Mouse (Mus musculus) midbrain, embryonic 15.5 days (tissue): ENCODE measurements around the gene Hoxd4. TPM values are rescaled to one million over a fixed set of nuclear protein-coding genes. Genes with fewer than 3 reads are reported as not detected.
A peak's percentile ranks its signal among the peaks of the same experiment; 100 is the strongest.

ENCODE experiments used
- ATAC-seq: fragments of 200-750 bp; cut with Nextera tagmentation; replicated peaks from 2 replicates; pipeline ENCODE4 v1.8.0; 2017; ENCODE audit warnings: moderate TSS enrichment
- H3K27ac ChIP-seq: fragments of 300-500 bp; sonication (generic); 2 replicates; pipeline ENCODE4 v1.5.1; 2015; ENCODE audit warnings: mild to moderate bottlenecking, inconsistent platforms
- H3K27me3 ChIP-seq: fragments of 300-500 bp; sonication (generic); replicated peaks from 2 replicates; pipeline ENCODE4 v1.6.1; 2015; ENCODE audit warnings: inconsistent platforms
- H3K36me3 ChIP-seq: fragments of 300-500 bp; sonication (generic); replicated peaks from 2 replicates; pipeline ENCODE4 v1.6.1; 2015; ENCODE audit warnings: inconsistent platforms
- H3K4me1 ChIP-seq: fragments of 300-500 bp; sonication (generic); 2 replicates; pipeline ENCODE4 v1.6.1; 2015; ENCODE audit warnings: inconsistent platforms
- H3K4me2 ChIP-seq: fragments of 300-500 bp; sonication (generic); 2 replicates; pipeline ENCODE4 v1.6.1; 2015; ENCODE audit warnings: inconsistent platforms, mild to moderate bottlenecking, moderate library complexity
- H3K4me3 ChIP-seq: fragments of 300-500 bp; sonication (generic); 2 replicates; pipeline ENCODE4 v1.5.1; 2015; ENCODE audit warnings: mild to moderate bottlenecking, inconsistent platforms
- H3K9ac ChIP-seq: fragments of 300-500 bp; sonication (generic); 2 replicates; pipeline ENCODE4 v1.6.1; 2015; ENCODE audit warnings: mild to moderate bottlenecking, inconsistent platforms
- H3K9me3 ChIP-seq: fragments of 300-500 bp; sonication (generic); 2 replicates; pipeline ENCODE4 v1.6.1; 2016; ENCODE audit warnings: inconsistent platforms
- WGBS: fragments of 180-500 bp; shearing (Covaris S2); methylation state at CpG from one replicate; pipeline ENCODE4 v1.1.7; 2015; ENCODE audit warnings: mixed read lengths; 5-methylcytosine and 5-hydroxymethylcytosine counted together
- polyA plus RNA-seq: library from polyadenylated mRNA; unstranded; fragments of >200 nt; fragmentation: Nextera tagmentation; extraction: Ambion mirVana; gene quantifications from 2 replicates; pipeline ENCODE4 v1.2.1, GENCODE M21; 2015

Gene Hoxd4
- polyA plus RNA-seq, 1 experiment from 2014 or later = not detected

- WGBS = 2% methylated on average over 9 of the region's 9 CpGs
- Histone ChIP-seq H3K4me2 (no peak overlapping the region), H3K9ac (no peak overlapping the region), H3K4me1 (peaks cover 5% of the 10 kb centered on the region), H3K27ac (no peak overlapping the region), H3K4me3 (no peak overlapping the region), H3K36me3 (no peaks in the 10 kb centered on the region), H3K27me3 (peaks cover 93% of the 10 kb centered on the region), H3K9me3 (no peaks in the 10 kb centered on the region)
- ATAC-seq = no peak
Measured at GRCm38 (mm10) chr2:74731799-74732512, 20.2 kb downstream of the Hoxd4 start.

- Histone ChIP-seq H3K4me1 (peaks cover 5% of the 10 kb centered on the region), H3K9ac (no peak overlapping the region), H3K27ac (no peak overlapping the region), H3K4me3 (no peak overlapping the region), H3K27me3 (peaks cover 93% of the 10 kb centered on the region), H3K4me2 (no peak overlapping the region), H3K36me3 (no peaks in the 10 kb centered on the region), H3K9me3 (no peaks in the 10 kb centered on the region)
- WGBS = under 1% methylated on average over 52 of the region's 52 CpGs
- no peak for ATAC-seq
Measured at GRCm38 (mm10) chr2:74732513-74733316, 21.0 kb downstream of the Hoxd4 start.

- Histone ChIP-seq H3K4me2 (no peak overlapping the region), H3K27ac (no peak overlapping the region), H3K9me3 (no peaks in the 10 kb centered on the region), H3K4me3 (no peak overlapping the region), H3K36me3 (no peaks in the 10 kb centered on the region), H3K9ac (no peak overlapping the region), H3K27me3 (peaks cover 94% of the 10 kb centered on the region), H3K4me1 (peaks cover 5% of the 10 kb centered on the region)
- under 1% methylated on average over 14 of the region's 16 CpGs for WGBS
- no peak for ATAC-seq
Measured at GRCm38 (mm10) chr2:74733317-74733661, 21.6 kb downstream of the Hoxd4 start.

- Histone ChIP-seq H3K9ac (no peak overlapping the region), H3K4me3 (no peak overlapping the region), H3K27me3 (peaks cover 94% of the 10 kb centered on the region), H3K9me3 (no peaks in the 10 kb centered on the region), H3K27ac (no peak overlapping the region), H3K4me1 (peaks cover 5% of the 10 kb centered on the region), H3K36me3 (no peaks in the 10 kb centered on the region), H3K4me2 (no peak overlapping the region)
- no peak for ATAC-seq
- WGBS = 0% methylated on average over 6 of the region's 6 CpGs
Measured at GRCm38 (mm10) chr2:74733765-74734164, 22.0 kb downstream of the Hoxd4 start.

GRCm38 (mm10) chr2:74734451-74734850 lies 22.7 kb downstream of the Hoxd4 start:
- Histone ChIP-seq H3K36me3 (no peaks in the 10 kb centered on the region), H3K4me1 (peaks cover 5% of the 10 kb centered on the region), H3K9me3 (no peaks in the 10 kb centered on the region), H3K4me2 (no peak overlapping the region), H3K27ac (no peak overlapping the region), H3K9ac (no peak overlapping the region), H3K27me3 (peaks cover 94% of the 10 kb centered on the region), H3K4me3 (no peak overlapping the region)
- ATAC-seq = no peak
- WGBS = under 1% methylated on average over 13 of the region's 13 CpGs

GRCm38 (mm10) chr2:74734996-74735811 lies 23.5 kb downstream of the Hoxd4 start:
- no peak overlapping the region for H3K27ac ChIP-seq
- H3K9ac ChIP-seq = no peak overlapping the region
- under 1% methylated on average over 27 of the region's 27 CpGs for WGBS
- H3K36me3 ChIP-seq = no peaks in the 10 kb centered on the region
- H3K4me3 ChIP-seq = no peak overlapping the region
- no peak for ATAC-seq
- no peaks in the 10 kb centered on the region for H3K9me3 ChIP-seq
- no peak overlapping the region for H3K4me2 ChIP-seq
- peaks cover 96% of the 10 kb centered on the region for H3K27me3 ChIP-seq
- H3K4me1 ChIP-seq = peaks cover 5% of the 10 kb centered on the region

GRCm38 (mm10) chr2:74735851-74736687 lies 24.3 kb downstream of the Hoxd4 start:
- H3K27me3 ChIP-seq = peaks cover 95% of the 10 kb centered on the region
- WGBS = under 1% methylated on average over 42 of the region's 42 CpGs
- ATAC-seq = no peak
- H3K9ac ChIP-seq = no peak overlapping the region
- no peak overlapping the region for H3K4me2 ChIP-seq
- no peak overlapping the region for H3K27ac ChIP-seq
- no peaks in the 10 kb centered on the region for H3K36me3 ChIP-seq
- H3K4me3 ChIP-seq = 0 out of 2 replicates have a peak overlapping the region, but pooled peaks have one; percentile 8
- H3K9me3 ChIP-seq = no peaks in the 10 kb centered on the region
- H3K4me1 ChIP-seq = peaks cover 5% of the 10 kb centered on the region

GRCm38 (mm10) chr2:74736688-74737577 lies 25.2 kb downstream of the Hoxd4 start:
- 4% methylated on average over 15 of the region's 15 CpGs for WGBS
- no peak for ATAC-seq
- Histone ChIP-seq H3K36me3 (no peaks in the 10 kb centered on the region), H3K9me3 (no peaks in the 10 kb centered on the region), H3K4me1 (peaks cover 5% of the 10 kb centered on the region), H3K27ac (no peak overlapping the region), H3K4me2 (no peak overlapping the region), H3K27me3 (peaks cover 95% of the 10 kb centered on the region), H3K4me3 (no peak overlapping the region), H3K9ac (no peak overlapping the region)

- ATAC-seq = no peak
- no peak overlapping the region for H3K4me2 ChIP-seq
- H3K9me3 ChIP-seq = no peaks in the 10 kb centered on the region
- H3K4me3 ChIP-seq = no peak overlapping the region
- H3K27ac ChIP-seq = no peak overlapping the region
- peaks cover 5% of the 10 kb centered on the region for H3K4me1 ChIP-seq
- WGBS = 3% methylated on average over 7 of the region's 7 CpGs
- H3K27me3 ChIP-seq = peaks cover 95% of the 10 kb centered on the region
- H3K9ac ChIP-seq = no peak overlapping the region
- H3K36me3 ChIP-seq = no peaks in the 10 kb centered on the region
Measured at GRCm38 (mm10) chr2:74737578-74738070, 25.9 kb downstream of the Hoxd4 start.

GRCm38 (mm10) chr2:74738623-74739475 lies 27.1 kb downstream of the Hoxd4 start:
- peaks cover 5% of the 10 kb centered on the region for H3K4me1 ChIP-seq
- no peak for ATAC-seq
- peaks cover 97% of the 10 kb centered on the region for H3K27me3 ChIP-seq
- H3K4me2 ChIP-seq = no peak overlapping the region
- no peaks in the 10 kb centered on the region for H3K9me3 ChIP-seq
- 2% methylated on average over 20 of the region's 20 CpGs for WGBS
- no peak overlapping the region for H3K4me3 ChIP-seq
- no peaks in the 10 kb centered on the region for H3K36me3 ChIP-seq
- no peak overlapping the region for H3K9ac ChIP-seq
- H3K27ac ChIP-seq = no peak overlapping the region
